ENCODE assay signal across 19 mouse cellular contexts in the genomic region with DNA sequence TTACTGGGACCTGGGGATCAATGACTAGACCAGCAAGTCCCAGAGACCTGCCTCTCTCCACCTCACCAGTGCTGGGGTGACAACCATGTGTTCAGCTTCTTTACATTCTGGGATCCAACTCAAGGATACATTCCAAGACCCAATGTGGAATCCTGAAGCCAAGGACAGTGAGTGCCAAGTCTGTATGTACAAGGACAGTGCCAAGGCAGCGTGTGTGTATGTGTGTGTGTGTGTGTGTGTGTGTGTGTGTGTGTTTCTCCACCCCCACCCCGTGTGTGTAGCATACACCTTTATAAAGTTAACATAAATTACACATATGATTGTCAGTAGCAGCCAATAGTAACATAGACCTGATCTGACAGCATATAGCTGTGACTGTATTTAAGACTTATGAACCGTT. TPM values are rescaled to one million over a fixed set of nuclear protein-coding genes. Genes with fewer than 3 reads are reported as not detected.
DNase-seq lines count a peak whose midpoint lies in the region; ATAC-seq and TF ChIP-seq lines count a peak whose summit lies in the region.
"Had no signal": no experiment of that assay in that cellular context is flagged by ENCODE, and none has a peak within 500 bp of the region (broad histone marks: within the 10 kb centered on the region; RNA-seq: fewer than 3 reads in every experiment).

No protein-coding gene starts in this region.

- TF ChIP-seq EP300 in heart, postnatal 0 days (IDR thresholded peaks at IDR 0.05; ENCODE audit: low read depth): no peak

- no peak overlapping the region for H3K4me2 ChIP-seq in heart, embryonic 13.5 days
- 0 out of 2 replicates have a peak overlapping the region, but pooled peaks have one; percentile 15 for H3K4me2 ChIP-seq in heart, postnatal 0 days (ENCODE audit: low read depth, low read length)
- H3K4me2 ChIP-seq: embryonic facial prominence, embryonic 13.5 days; hindbrain, embryonic 14.5 days; intestine, embryonic 15.5 days had no signal

- no peak for ATAC-seq in heart, embryonic 13.5 days (ENCODE audit: extremely low read depth, insufficient number of reproducible peaks, low FRiP score, low TSS enrichment)
- ATAC-seq in heart, postnatal 0 days (ENCODE audit: insufficient read depth, low read depth): no peak
- ATAC-seq: intestine, embryonic 15.5 days had no signal

- H3K4me3 ChIP-seq in gastrocnemius, adult 2 months: peak overlapping the region; percentile 28; the same call in 1 of the 2 replicates
- no peak overlapping the region for H3K4me3 ChIP-seq in heart, embryonic 13.5 days
- H3K4me3 ChIP-seq in heart, postnatal 0 days (ENCODE audit: low read depth, low read length): no peak overlapping the region
- no peak overlapping the region for H3K4me3 ChIP-seq in layer of hippocampus, adult 2 months
- H3K4me3 ChIP-seq: embryonic facial prominence, embryonic 13.5 days; hindbrain, embryonic 10.5 days; intestine, embryonic 15.5 days had no signal

- intact Hi-C loops in gastrocnemius, adult 2 months (cut with DNase I): loop anchor here (5.0 kb wide), 1 partner anchor 66 kb away; no protein-coding TSS in a partner anchor
- intact Hi-C loops in heart, postnatal 14 days (cut with DNase I): no loop called here
- intact Hi-C loops in heart, postnatal 10 days (cut with DNase I): no loop called here

- peaks cover 56% of the 10 kb centered on the region for H3K36me3 ChIP-seq in heart, embryonic 13.5 days
- H3K36me3 ChIP-seq in heart, postnatal 0 days (replicated peaks; ENCODE audit: control insufficient read depth, insufficient read depth, low read length): peaks cover 55% of the 10 kb centered on the region

- peak overlapping the region; percentile 91 for H3K27ac ChIP-seq in gastrocnemius, adult 2 months
- H3K27ac ChIP-seq in heart, embryonic 13.5 days (replicated peaks): peak overlapping the region; percentile 87
- H3K27ac ChIP-seq in heart, postnatal 0 days (ENCODE audit: low read depth): peak overlapping the region; percentile 78
- no peak overlapping the region for H3K27ac ChIP-seq in layer of hippocampus, adult 2 months
- H3K27ac ChIP-seq: embryonic facial prominence, embryonic 13.5 days; hindbrain, embryonic 10.5 days; hindbrain, embryonic 14.5 days; intestine, embryonic 15.5 days had no signal

- no peak for TF ChIP-seq CTCF in gastrocnemius, adult 2 months (IDR thresholded peaks at IDR 0.05)
- TF ChIP-seq CTCF in heart, postnatal 0 days (IDR thresholded peaks at IDR 0.05; ENCODE audit: low read depth): no peak
- TF ChIP-seq CTCF in layer of hippocampus, adult 2 months (conservative IDR thresholded peaks at IDR 0.05): no peak

- no peaks in the 10 kb centered on the region for H3K27me3 ChIP-seq in heart, embryonic 13.5 days (replicated peaks)
- no peaks in the 10 kb centered on the region for H3K27me3 ChIP-seq in heart, postnatal 0 days (ENCODE audit: control insufficient read depth, insufficient read depth, low read length)
- H3K27me3 ChIP-seq: embryonic facial prominence, embryonic 13.5 days; intestine, embryonic 15.5 days had no signal

- H3K9ac ChIP-seq in heart, embryonic 13.5 days: no peak overlapping the region
- no peak overlapping the region for H3K9ac ChIP-seq in heart, postnatal 0 days (replicated peaks; ENCODE audit: low read depth, low read length)
- H3K9ac ChIP-seq: embryonic facial prominence, embryonic 13.5 days; hindbrain, embryonic 14.5 days; intestine, embryonic 15.5 days had no signal

- H3K4me1 ChIP-seq in heart, embryonic 13.5 days: peaks cover 54% of the 10 kb centered on the region
- peaks cover 41% of the 10 kb centered on the region for H3K4me1 ChIP-seq in heart, postnatal 0 days (ENCODE audit: control insufficient read depth, insufficient read depth)
- H3K4me1 ChIP-seq: hindbrain, embryonic 10.5 days had no signal

- H3K9me3 ChIP-seq in heart, embryonic 13.5 days: no peaks in the 10 kb centered on the region
- no peaks in the 10 kb centered on the region for H3K9me3 ChIP-seq in heart, postnatal 0 days (replicated peaks; ENCODE audit: control insufficient read depth, low read length)
- H3K9me3 ChIP-seq: embryonic facial prominence, embryonic 13.5 days; hindbrain, embryonic 10.5 days; intestine, embryonic 15.5 days had no signal

- DNase-seq in gastrocnemius, adult 2 months: no peak
- DNase-seq in gastrocnemius, postnatal 10 days: no peak
- no peak for DNase-seq in heart, postnatal 14 days
- DNase-seq in heart, postnatal 0 days (ENCODE audit: low spot score): no peak
- DNase-seq in heart, postnatal 10 days: no peak
- no peak for DNase-seq in layer of hippocampus, adult 2 months (ENCODE audit: low spot score in 2 of 2)
- DNase-seq: adrenal gland, adult 2 months; cerebellum, adult 18-20 months; cerebellum, adult 9-11 months; cerebellum, postnatal 36 days; gastrocnemius, postnatal 25 days; kidney, adult 18-20 months; kidney, postnatal 10 days had no signal

- WGBS in heart, embryonic 13.5 days: 70% methylated on average over 3 of the region's 3 CpGs
- WGBS in heart, postnatal 0 days: 70% methylated on average over 3 of the region's 3 CpGs

RNA-seq across cellular contexts. Expression of gene Amotl1, which starts 49.0 kb away (rescaled TPM):
- 100 to 1,000 TPM; 397 to 399 TPM for total RNA-seq in gastrocnemius, adult 2 months (2021)
- 100 to 1,000 TPM; 271 to 282 TPM for total RNA-seq in gastrocnemius, postnatal 10 days (2021)
- polyA plus RNA-seq in heart, embryonic 13.5 days (2015; fragmentation: Nextera tagmentation; extraction: Ambion mirVana): 15.3 and 15.7 TPM in 2 replicates
- 10 to 100 TPM; 54.1 to 55.8 TPM for total RNA-seq in heart, postnatal 14 days (2021)
- 70.2 and 89.1 TPM in 2 replicates for total RNA-seq in heart, postnatal 0 days (2014; rRNA removed; ENCODE audit: low replicate concordance)
- 10.4 and 11.7 TPM in 2 replicates for polyA plus RNA-seq in heart, postnatal 0 days (2015; fragmentation: Nextera tagmentation; extraction: Ambion mirVana)
- total RNA-seq in heart, postnatal 10 days (2021): 10 to 100 TPM; 62.2 to 65.4 TPM
- total RNA-seq in layer of hippocampus, adult 2 months (2021): 10 to 100 TPM; 11.8 to 15.8 TPM
- total RNA-seq: granulocyte monocyte progenitor cell, adult 5-6 weeks had no signal
